Mouse (Mus musculus) heart, embryonic 11.5 days (tissue): Measurements from ENCODE around the gene Vps13d. TPM values are rescaled to one million over a fixed set of nuclear protein-coding genes. Genes with fewer than 3 reads are reported as not detected.

Experiments
- ATAC-seq: fragments of 200-750 bp; cut with Nextera tagmentation; replicated peaks from 2 replicates; pipeline ENCODE4 v1.8.0; 2017; ENCODE audit warnings: moderate library complexity; ENCODE audit not compliant: insufficient number of reproducible peaks, low FRiP score, low TSS enrichment
- H3K27ac ChIP-seq: fragments of 300-500 bp; sonication (generic); 2 replicates; pipeline ENCODE4 v1.5.1; 2014; ENCODE audit warnings: mild to moderate bottlenecking, low read depth, low read length
- H3K27me3 ChIP-seq: fragments of 300-500 bp; sonication (generic); 2 replicates; pipeline ENCODE4 v1.6.1; 2014; ENCODE audit warnings: mild to moderate bottlenecking, low read length, mixed read lengths; ENCODE audit not compliant: control insufficient read depth, insufficient read depth
- H3K36me3 ChIP-seq: fragments of 300-500 bp; sonication (generic); 2 replicates; pipeline ENCODE4 v1.6.1; 2014; ENCODE audit warnings: mild to moderate bottlenecking, low read length, moderate library complexity, mixed read lengths; ENCODE audit not compliant: control insufficient read depth, insufficient read depth
- H3K4me1 ChIP-seq: fragments of 300-500 bp; sonication (generic); 2 replicates; pipeline ENCODE4 v1.6.1; 2014; ENCODE audit warnings: low read length; ENCODE audit not compliant: control insufficient read depth, insufficient read depth
- H3K4me2 ChIP-seq: fragments of 300-500 bp; sonication (generic); 2 replicates; pipeline ENCODE4 v1.6.1; 2014; ENCODE audit warnings: mild to moderate bottlenecking, moderate library complexity
- H3K4me3 ChIP-seq: fragments of 300-500 bp; sonication (generic); 2 replicates; pipeline ENCODE4 v1.5.1; 2014; ENCODE audit warnings: low read depth, low read length
- H3K9ac ChIP-seq: fragments of 300-500 bp; sonication (generic); 2 replicates; pipeline ENCODE4 v1.6.1; 2014; ENCODE audit warnings: mild to moderate bottlenecking, low read depth, low read length, moderate library complexity
- H3K9me3 ChIP-seq: fragments of 300-500 bp; sonication (generic); replicated peaks from 2 replicates; pipeline ENCODE4 v1.6.1; 2016; ENCODE audit warnings: low read length; ENCODE audit not compliant: control insufficient read depth
- WGBS: fragments of 180-500 bp; shearing (Covaris S2); extraction: QIAGEN DNeasy Blood & Tissue Kit; methylation state at CpG from one replicate; pipeline ENCODE4 v1.1.7; 2014; ENCODE audit not compliant: insufficient replicate concordance; 5-methylcytosine and 5-hydroxymethylcytosine counted together
- polyA plus RNA-seq: library from polyadenylated mRNA; unstranded; fragments of >200 nt; fragmentation: Nextera tagmentation; extraction: Ambion mirVana; gene quantifications from 2 replicates; pipeline ENCODE4 v1.2.1, GENCODE M21; 2014

The Vps13d gene
- polyA plus RNA-seq, 1 experiment from 2014 or later, result 12.0 TPM

- no peaks in the 10 kb centered on the region for H3K27me3 ChIP-seq
- no peak for ATAC-seq
- H3K9me3 ChIP-seq, result no peaks in the 10 kb centered on the region
- no peak overlapping the region for H3K4me2 ChIP-seq
- H3K9ac ChIP-seq, result no peak overlapping the region
- no peak overlapping the region for H3K4me3 ChIP-seq
- H3K4me1 ChIP-seq, result no peaks in the 10 kb centered on the region
- no peak overlapping the region for H3K27ac ChIP-seq
- H3K36me3 ChIP-seq, result no peaks in the 10 kb centered on the region
- WGBS, result 77% methylated on average over 3 of the region's 3 CpGs
Measured at GRCm38 (mm10) chr4:145207718-145208371, 13.0 kb upstream of the Vps13d start.

DNA sequence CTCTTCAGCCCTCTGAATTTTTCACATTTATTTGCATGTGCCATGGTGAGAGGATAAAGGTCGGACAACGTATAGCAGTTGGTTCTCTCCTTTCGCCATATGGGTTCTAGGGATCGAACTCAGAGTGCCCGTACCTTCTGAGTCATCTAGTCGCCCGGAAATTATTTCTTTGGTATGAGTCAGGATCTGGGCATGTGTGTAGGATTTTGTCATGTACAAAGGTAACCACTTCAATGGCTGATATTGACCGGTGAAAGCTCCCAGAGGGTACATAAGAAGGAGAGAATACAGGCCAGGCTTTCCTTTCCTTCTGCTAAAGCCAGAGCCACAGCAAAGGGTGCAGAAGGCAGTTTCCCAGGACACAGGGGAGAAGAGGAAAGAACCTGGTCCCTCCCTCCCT lies 10.0 kb upstream of the Vps13d start:
- no peaks in the 10 kb centered on the region for H3K27me3 ChIP-seq
- peaks cover 6% of the 10 kb centered on the region for H3K4me1 ChIP-seq
- no peak overlapping the region for H3K4me2 ChIP-seq
- H3K36me3 ChIP-seq, result no peaks in the 10 kb centered on the region
- no peak overlapping the region for H3K27ac ChIP-seq
- no peak overlapping the region for H3K9ac ChIP-seq
- WGBS, result 82% methylated on average over 8 of the region's 8 CpGs
- ATAC-seq, result no peak
- H3K4me3 ChIP-seq, result no peak overlapping the region
- no peaks in the 10 kb centered on the region for H3K9me3 ChIP-seq

- H3K4me3 ChIP-seq, result no peak overlapping the region
- WGBS, result 50% methylated on average over 2 of the region's 2 CpGs
- H3K36me3 ChIP-seq, result no peaks in the 10 kb centered on the region
- peaks cover 9% of the 10 kb centered on the region for H3K4me1 ChIP-seq
- H3K27me3 ChIP-seq, result no peaks in the 10 kb centered on the region
- H3K27ac ChIP-seq, result no peak overlapping the region
- ATAC-seq, result no peak
- no peak overlapping the region for H3K4me2 ChIP-seq
- no peaks in the 10 kb centered on the region for H3K9me3 ChIP-seq
- H3K9ac ChIP-seq, result no peak overlapping the region
Measured at GRCm38 (mm10) chr4:145203305-145203704, 8.5 kb upstream of the Vps13d start.

DNA sequence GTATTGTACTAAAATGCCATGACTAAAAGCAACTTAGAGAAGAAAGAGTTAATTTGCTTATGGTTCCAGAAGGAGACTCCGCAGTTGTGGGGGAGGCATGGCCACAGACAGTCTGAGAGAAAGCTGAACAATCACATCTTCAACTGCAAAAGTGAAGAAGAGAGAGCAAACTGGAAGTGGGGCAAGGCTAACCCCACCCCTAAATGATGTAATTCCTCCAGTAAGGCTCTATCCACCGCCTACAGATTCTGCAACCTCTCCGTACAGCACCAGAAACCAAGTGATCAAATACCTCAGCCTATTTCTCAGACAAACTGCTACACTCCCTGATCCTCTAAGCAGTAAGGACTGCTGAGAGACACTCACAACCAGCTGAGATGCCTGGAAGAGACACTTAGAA lies 6.6 kb upstream of the Vps13d start:
- Histone ChIP-seq H3K9me3 (no peaks in the 10 kb centered on the region), H3K27ac (no peak overlapping the region)
- WGBS, result 71% methylated on average over 3 of the region's 3 CpGs

DNA sequence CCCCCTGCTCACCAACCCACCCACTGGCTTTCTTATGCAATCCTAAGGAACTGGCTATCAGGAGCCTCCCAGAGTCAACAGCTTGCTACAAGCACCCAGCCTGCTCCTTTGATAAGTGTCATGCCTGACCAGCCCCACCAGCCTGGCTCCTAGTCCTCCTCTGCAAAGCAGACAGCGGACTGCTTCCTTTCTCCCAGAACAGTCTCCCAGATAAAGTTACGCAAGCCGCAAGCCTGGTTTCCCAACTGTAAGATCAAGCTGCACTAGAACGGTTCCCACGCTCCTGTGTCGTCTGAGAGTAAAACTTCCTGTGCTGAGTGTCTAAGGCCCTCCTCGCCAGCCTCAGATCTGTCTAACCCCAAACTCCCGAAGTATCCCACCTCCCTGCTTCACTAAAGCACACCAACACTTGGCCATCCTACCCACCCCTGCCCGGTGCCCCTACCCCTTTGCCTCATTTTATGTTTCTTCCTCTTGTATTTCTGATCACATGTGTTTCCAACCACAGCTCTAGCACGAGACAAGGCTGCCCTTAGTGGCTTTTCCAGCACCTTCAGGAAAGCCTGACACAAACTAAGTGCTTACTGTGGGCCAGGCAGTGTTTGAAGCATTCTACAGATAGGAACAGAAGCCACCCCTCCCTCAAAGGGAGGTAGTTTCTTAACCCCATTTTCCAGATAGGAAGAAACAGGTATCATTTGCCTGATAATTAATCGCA lies 5.3 kb upstream of the Vps13d start:
- no peaks in the 10 kb centered on the region for H3K36me3 ChIP-seq
- H3K4me3 ChIP-seq, result no peak overlapping the region
- peaks cover 9% of the 10 kb centered on the region for H3K4me1 ChIP-seq
- peak overlapping the region; percentile 66 for H3K27ac ChIP-seq
- peak overlapping the region; percentile 46 for H3K4me2 ChIP-seq
- H3K9ac ChIP-seq, result no peak overlapping the region
- no peaks in the 10 kb centered on the region for H3K9me3 ChIP-seq
- peak; percentile 49 for ATAC-seq
- H3K27me3 ChIP-seq, result no peaks in the 10 kb centered on the region
- 14% methylated on average over 11 of the region's 11 CpGs for WGBS

More for the DNA sequence above, 6.6 kb upstream of the Vps13d start:
- no peak for ATAC-seq
- Histone ChIP-seq H3K4me2 (no peak overlapping the region), H3K36me3 (no peaks in the 10 kb centered on the region), H3K4me1 (peaks cover 9% of the 10 kb centered on the region), H3K9ac (no peak overlapping the region), H3K27me3 (no peaks in the 10 kb centered on the region), H3K4me3 (no peak overlapping the region)

GRCm38 (mm10) chr4:145196586-145196985 lies 1.8 kb upstream of the Vps13d start:
- Histone ChIP-seq H3K4me3 (no peak overlapping the region), H3K4me2 (no peak overlapping the region), H3K36me3 (no peaks in the 10 kb centered on the region), H3K9ac (no peak overlapping the region), H3K27me3 (no peaks in the 10 kb centered on the region), H3K4me1 (peaks cover 18% of the 10 kb centered on the region), H3K9me3 (no peaks in the 10 kb centered on the region), H3K27ac (no peak overlapping the region)
- 79% methylated on average over 4 of the region's 4 CpGs for WGBS
- no peak for ATAC-seq

- Histone ChIP-seq H3K9me3 (no peaks in the 10 kb centered on the region), H3K4me1 (peaks cover 13% of the 10 kb centered on the region), H3K4me2 (no peak overlapping the region), H3K27ac (no peak overlapping the region), H3K36me3 (no peaks in the 10 kb centered on the region), H3K9ac (no peak overlapping the region), H3K4me3 (peak overlapping the region; percentile 98), H3K27me3 (no peaks in the 10 kb centered on the region)
- ATAC-seq, result 0 out of 2 replicates have a peak, but pooled peaks have one; percentile 7
- WGBS, result 24% methylated on average over 5 of the region's 5 CpGs
Measured at GRCm38 (mm10) chr4:145195172-145195571, 367 bp upstream of the Vps13d start.

DNA sequence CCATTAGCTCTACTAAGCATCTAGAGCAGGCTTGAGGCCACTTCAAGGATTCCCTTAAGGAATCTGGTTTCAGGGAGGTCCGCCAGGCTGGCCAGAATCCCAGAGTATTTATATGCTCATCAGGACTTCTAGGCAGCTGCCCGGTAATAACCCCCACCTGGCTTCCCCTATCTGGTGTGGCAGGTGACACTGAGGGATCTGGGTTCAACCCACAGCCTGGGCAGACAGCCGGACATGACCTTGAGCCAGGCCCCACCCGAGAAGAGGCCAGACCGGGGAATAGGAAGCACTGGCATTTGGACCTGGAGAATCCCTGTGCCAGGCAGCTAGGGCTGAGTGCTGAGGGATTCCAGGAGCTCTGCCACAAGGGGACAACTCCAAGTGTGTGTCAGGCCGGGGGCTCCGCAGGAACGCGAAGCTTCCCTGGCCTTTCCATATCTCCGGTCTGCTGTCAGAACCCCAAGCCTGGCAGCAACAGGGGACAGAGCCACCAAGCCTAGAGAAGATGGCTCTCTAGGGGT lies 754 bp downstream of the Vps13d start:
- Histone ChIP-seq H3K27me3 (no peaks in the 10 kb centered on the region), H3K4me3 (peak overlapping the region; percentile 98), H3K4me2 (peak overlapping the region; percentile 77), H3K36me3 (peaks cover 8% of the 10 kb centered on the region; the same call in 1 of the 2 replicates), H3K4me1 (peaks cover 9% of the 10 kb centered on the region), H3K9me3 (no peaks in the 10 kb centered on the region), H3K9ac (peak overlapping the region; percentile 94), H3K27ac (peak overlapping the region; percentile 89)
- 0% methylated on average over 10 of the region's 10 CpGs for WGBS
- ATAC-seq, result peak; percentile 36; the same call in 1 of the 2 replicates
